Mouse (Mus musculus) cerebellum, postnatal 10 days (tissue): ENCODE data around the gene Ssx2ip.

ENCODE experiments used
- DNase-seq, 2 experiments: peaks; one replicate each; pipeline ENCODE4 v3.0.0; 2021; ENCODE audit warnings: mixed read lengths in 2 of 2

The Ssx2ip gene

GRCm38 (mm10) chr3:146440011-146440410 lies 35.6 kb downstream of the Ssx2ip start:
- no peak for DNase-seq

- no peak for DNase-seq
These were observed 36.0 kb downstream of the Ssx2ip start for GRCm38 (mm10) chr3:146440422-146440821.

- DNase-seq: no peak
These were observed 38.0 kb downstream of the Ssx2ip start for GRCm38 (mm10) chr3:146442484-146442883.

- no peak for DNase-seq
These were observed 38.5 kb downstream of the Ssx2ip start for GRCm38 (mm10) chr3:146442936-146443335.

GRCm38 (mm10) chr3:146443380-146443779 lies 38.9 kb downstream of the Ssx2ip start:
- no peak for DNase-seq

- DNase-seq: no peak
These were observed 40.4 kb downstream of the Ssx2ip start for GRCm38 (mm10) chr3:146444880-146445279.

- peak; percentile 45 to 47 for DNase-seq
These were observed 42.7 kb downstream of the Ssx2ip start for GRCm38 (mm10) chr3:146447156-146447555.

GRCm38 (mm10) chr3:146447598-146447997 lies 43.2 kb downstream of the Ssx2ip start:
- no peak for DNase-seq

- DNase-seq: no peak
These were observed 43.9 kb downstream of the Ssx2ip start for GRCm38 (mm10) chr3:146448372-146448771.

GRCm38 (mm10) chr3:146448969-146449368 lies 44.5 kb downstream of the Ssx2ip start:
- no peak for DNase-seq

- DNase-seq: no peak
These were observed 45.4 kb downstream of the Ssx2ip start, which contains the start of gene Ctbs for GRCm38 (mm10) chr3:146449745-146450250. Gene Ctbs, plus strand, starts transcription at chr3:146449795.

GRCm38 (mm10) chr3:146450371-146450841 lies 46.0 kb downstream of the Ssx2ip start:
- peak; percentile 91 to 95 for DNase-seq

- DNase-seq: no peak
These were observed 46.9 kb downstream of the Ssx2ip start for GRCm38 (mm10) chr3:146451375-146451774.

- no peak for DNase-seq
These were observed 58.5 kb downstream of the Ssx2ip start for GRCm38 (mm10) chr3:146462939-146463338.

GRCm38 (mm10) chr3:146469226-146469625 lies 64.8 kb downstream of the Ssx2ip start:
- no peak for DNase-seq

GRCm38 (mm10) chr3:146472657-146473056 lies 68.2 kb downstream of the Ssx2ip start:
- DNase-seq: no peak

GRCm38 (mm10) chr3:146473741-146474140 lies 69.3 kb downstream of the Ssx2ip start:
- DNase-seq: no peak

- no peak for DNase-seq
These were observed 70.0 kb downstream of the Ssx2ip start for GRCm38 (mm10) chr3:146474428-146474827.

- no peak for DNase-seq
These were observed 77.6 kb downstream of the Ssx2ip start for GRCm38 (mm10) chr3:146482044-146482443.

GRCm38 (mm10) chr3:146486464-146486863 lies 82.0 kb downstream of the Ssx2ip start:
- no peak for DNase-seq
